Mouse (Mus musculus) hindbrain, embryonic 12.5 days (tissue): Measurements from ENCODE around the gene Irf2. TPM values are rescaled to one million over a fixed set of nuclear protein-coding genes. Genes with fewer than 3 reads are reported as not detected.

Experiments used
- ATAC-seq: fragments of 200-750 bp; cut with Nextera tagmentation; 2 replicates; pipeline ENCODE4 v1.8.0; 2017; ENCODE audit warnings: moderate TSS enrichment; ENCODE audit not compliant: low FRiP score
- H3K27ac ChIP-seq: fragments of 300-500 bp; sonication (generic); 2 replicates; pipeline ENCODE4 v1.5.1; 2016; ENCODE audit warnings: mild to moderate bottlenecking
- H3K27me3 ChIP-seq: fragments of 300-500 bp; sonication (generic); 2 replicates; pipeline ENCODE4 v1.6.1; 2016; ENCODE audit warnings: mild to moderate bottlenecking
- H3K36me3 ChIP-seq: fragments of 300-500 bp; sonication (generic); 2 replicates; pipeline ENCODE4 v1.6.1; 2016; ENCODE audit warnings: mild to moderate bottlenecking
- H3K4me1 ChIP-seq: fragments of 300-500 bp; sonication (generic); 2 replicates; pipeline ENCODE4 v1.6.1; 2016
- H3K4me2 ChIP-seq: fragments of 300-500 bp; sonication (generic); replicated peaks from 2 replicates; pipeline ENCODE4 v1.6.1; 2016; ENCODE audit warnings: mild to moderate bottlenecking
- H3K4me3 ChIP-seq: fragments of 300-500 bp; sonication (generic); 2 replicates; pipeline ENCODE4 v1.5.1; 2016; ENCODE audit warnings: mild to moderate bottlenecking
- H3K9ac ChIP-seq: fragments of 300-500 bp; sonication (generic); 2 replicates; pipeline ENCODE4 v1.6.1; 2016; ENCODE audit warnings: mild to moderate bottlenecking, moderate library complexity
- H3K9me3 ChIP-seq: fragments of 300-500 bp; sonication (generic); replicated peaks from 2 replicates; pipeline ENCODE4 v1.6.1; 2016; ENCODE audit warnings: mild to moderate bottlenecking
- WGBS: fragments of 180-500 bp; shearing (Covaris S2); methylation state at CpG from one replicate; pipeline ENCODE4 v1.1.7; 2016; 5-methylcytosine and 5-hydroxymethylcytosine counted together
- polyA plus RNA-seq: library from polyadenylated mRNA; unstranded; fragments of >200 nt; fragmentation: Nextera tagmentation; extraction: Ambion mirVana; gene quantifications from 2 replicates; pipeline ENCODE4 v1.2.1, GENCODE M21; 2016

The Irf2 gene
- polyA plus RNA-seq, 1 experiment from 2014 or later = 11.9 TPM

DNA sequence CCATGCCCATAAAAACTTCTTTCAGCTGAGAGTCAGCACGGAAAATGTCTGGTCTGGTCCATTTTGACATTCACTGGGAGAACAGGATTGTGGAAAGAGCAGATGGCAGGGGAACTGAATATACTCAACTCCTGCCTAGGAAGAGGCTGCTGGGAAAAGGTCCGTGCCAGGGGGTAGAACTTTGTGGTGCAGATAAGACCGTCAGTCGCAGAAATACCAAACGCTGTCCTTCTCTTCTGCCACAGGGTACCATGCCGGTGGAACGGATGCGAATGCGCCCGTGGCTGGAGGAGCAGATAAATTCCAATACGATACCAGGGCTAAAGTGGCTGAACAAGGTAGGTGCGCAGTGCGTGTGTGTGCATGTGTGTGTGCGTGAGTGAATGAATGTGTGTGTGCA, 53.7 kb downstream of the Irf2 start:
- WGBS = 92% methylated on average over 14 of the region's 14 CpGs
- Histone ChIP-seq H3K27ac (no peak overlapping the region), H3K9me3 (no peaks in the 10 kb centered on the region), H3K4me1 (no peaks in the 10 kb centered on the region), H3K4me2 (no peak overlapping the region), H3K4me3 (no peak overlapping the region), H3K36me3 (0 out of 2 replicates have a peak, but pooled peaks cover 12% of the 10 kb centered on the region), H3K9ac (no peak overlapping the region), H3K27me3 (no peaks in the 10 kb centered on the region)
- ATAC-seq = no peak

GRCm38 (mm10) chr8:46794317-46794716, 54.8 kb downstream of the Irf2 start:
- Histone ChIP-seq H3K4me1 (no peaks in the 10 kb centered on the region), H3K4me2 (no peak overlapping the region), H3K27me3 (no peaks in the 10 kb centered on the region), H3K27ac (no peak overlapping the region), H3K9ac (no peak overlapping the region), H3K36me3 (0 out of 2 replicates have a peak, but pooled peaks cover 12% of the 10 kb centered on the region), H3K4me3 (no peak overlapping the region), H3K9me3 (no peaks in the 10 kb centered on the region)
- ATAC-seq = no peak
- 89% methylated on average over 5 of the region's 5 CpGs for WGBS

DNA sequence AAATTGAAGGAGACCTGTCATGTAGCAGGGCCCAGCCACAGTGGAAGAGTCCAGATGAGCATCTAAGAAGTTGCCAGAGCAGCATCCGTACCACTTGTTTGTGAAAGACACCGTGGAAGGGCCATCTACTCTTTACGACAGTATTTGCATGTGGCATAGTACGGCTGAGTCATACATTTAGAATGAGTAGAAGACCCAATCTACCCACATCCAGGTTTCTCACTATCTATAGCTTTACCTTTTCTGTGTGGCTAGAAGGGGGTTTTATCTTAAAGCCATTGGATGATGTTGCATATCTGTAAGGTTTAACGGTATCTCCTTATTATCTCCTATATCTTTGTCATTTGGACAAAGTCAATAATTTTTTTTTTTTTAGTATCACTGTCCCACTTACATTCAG, 59.7 kb downstream of the Irf2 start:
- H3K27me3 ChIP-seq = no peaks in the 10 kb centered on the region
- ATAC-seq = no peak
- no peak overlapping the region for H3K4me3 ChIP-seq
- H3K36me3 ChIP-seq = 0 out of 2 replicates have a peak, but pooled peaks cover 12% of the 10 kb centered on the region
- no peaks in the 10 kb centered on the region for H3K4me1 ChIP-seq
- no peak overlapping the region for H3K4me2 ChIP-seq
- H3K9ac ChIP-seq = no peak overlapping the region
- no peak overlapping the region for H3K27ac ChIP-seq
- WGBS = 97% methylated on average over 5 of the region's 5 CpGs
- no peaks in the 10 kb centered on the region for H3K9me3 ChIP-seq

DNA sequence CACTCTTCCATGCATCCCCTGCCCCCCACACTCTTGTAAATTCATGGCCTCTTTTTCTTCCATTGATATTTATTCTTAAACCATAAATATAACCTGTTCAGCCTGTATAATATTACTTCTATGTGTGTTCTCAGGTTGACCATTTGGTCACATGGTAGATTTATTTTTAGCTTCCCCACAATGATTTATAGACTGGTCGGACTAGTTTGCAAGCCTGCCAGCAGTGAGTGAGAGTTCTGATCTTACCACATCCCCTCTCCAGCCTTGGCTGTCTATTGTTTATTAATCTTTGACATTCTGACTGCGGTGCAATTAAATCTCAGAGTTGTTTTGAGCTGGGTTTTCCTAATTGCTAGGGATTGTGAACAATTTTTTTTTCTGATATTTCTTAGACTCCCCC, 60.2 kb downstream of the Irf2 start:
- Histone ChIP-seq H3K4me1 (no peaks in the 10 kb centered on the region), H3K27ac (no peak overlapping the region), H3K36me3 (0 out of 2 replicates have a peak, but pooled peaks cover 12% of the 10 kb centered on the region), H3K27me3 (no peaks in the 10 kb centered on the region), H3K4me2 (no peak overlapping the region), H3K9me3 (no peaks in the 10 kb centered on the region), H3K9ac (no peak overlapping the region), H3K4me3 (no peak overlapping the region)
- WGBS = 81% methylated on average over 2 of the region's 2 CpGs
- ATAC-seq = no peak

DNA sequence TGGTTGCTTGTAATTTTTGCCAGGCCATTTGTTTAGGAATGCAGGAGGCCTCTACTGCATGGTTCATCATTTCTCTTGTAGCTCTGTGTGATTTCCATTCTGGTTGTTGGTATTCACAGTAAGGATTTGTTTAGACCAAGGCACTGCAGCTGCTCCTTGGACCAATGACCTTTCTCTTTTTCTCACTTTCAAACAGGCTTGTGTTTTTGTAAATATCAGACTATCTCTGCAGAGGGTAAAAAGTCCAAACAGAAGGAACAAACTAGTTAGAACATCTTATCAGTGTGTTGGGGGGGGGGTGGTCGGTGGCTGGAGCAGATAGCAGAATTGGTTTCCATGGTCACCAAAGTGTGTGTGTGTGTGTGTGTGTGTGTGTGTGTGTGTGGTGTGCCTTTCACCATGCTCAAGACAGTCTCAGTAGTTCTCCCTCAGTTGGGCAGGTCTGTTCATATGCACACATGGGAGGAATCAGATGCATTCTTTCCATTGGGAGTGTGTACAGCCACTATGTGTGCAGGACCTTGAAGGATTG, 61.7 kb downstream of the Irf2 start:
- Histone ChIP-seq H3K9me3 (no peaks in the 10 kb centered on the region), H3K27ac (no peak overlapping the region), H3K4me2 (no peak overlapping the region), H3K27me3 (no peaks in the 10 kb centered on the region), H3K9ac (no peak overlapping the region), H3K4me1 (no peaks in the 10 kb centered on the region), H3K4me3 (no peak overlapping the region), H3K36me3 (peaks cover 14% of the 10 kb centered on the region)
- 50% methylated on average over 1 of the region's 1 CpGs for WGBS
- no peak for ATAC-seq

GRCm38 (mm10) chr8:46802009-46802408, 62.5 kb downstream of the Irf2 start:
- H3K4me2 ChIP-seq = no peak overlapping the region
- no peaks in the 10 kb centered on the region for H3K4me1 ChIP-seq
- H3K9ac ChIP-seq = no peak overlapping the region
- H3K36me3 ChIP-seq = peaks cover 15% of the 10 kb centered on the region
- WGBS = 83% methylated on average over 2 of the region's 2 CpGs
- H3K4me3 ChIP-seq = no peak overlapping the region
- no peaks in the 10 kb centered on the region for H3K9me3 ChIP-seq
- ATAC-seq = no peak
- no peaks in the 10 kb centered on the region for H3K27me3 ChIP-seq
- H3K27ac ChIP-seq = no peak overlapping the region

- H3K4me1 ChIP-seq = no peaks in the 10 kb centered on the region
- peaks cover 25% of the 10 kb centered on the region for H3K36me3 ChIP-seq
- no peak overlapping the region for H3K27ac ChIP-seq
- 88% methylated on average over 5 of the region's 5 CpGs for WGBS
- H3K9me3 ChIP-seq = no peaks in the 10 kb centered on the region; the same call in 1 of the 2 replicates
- ATAC-seq = no peak
- no peak overlapping the region for H3K9ac ChIP-seq
- H3K4me2 ChIP-seq = no peak overlapping the region
- H3K4me3 ChIP-seq = no peak overlapping the region
- H3K27me3 ChIP-seq = no peaks in the 10 kb centered on the region
Measured at GRCm38 (mm10) chr8:46804721-46805120, 65.2 kb downstream of the Irf2 start.

DNA sequence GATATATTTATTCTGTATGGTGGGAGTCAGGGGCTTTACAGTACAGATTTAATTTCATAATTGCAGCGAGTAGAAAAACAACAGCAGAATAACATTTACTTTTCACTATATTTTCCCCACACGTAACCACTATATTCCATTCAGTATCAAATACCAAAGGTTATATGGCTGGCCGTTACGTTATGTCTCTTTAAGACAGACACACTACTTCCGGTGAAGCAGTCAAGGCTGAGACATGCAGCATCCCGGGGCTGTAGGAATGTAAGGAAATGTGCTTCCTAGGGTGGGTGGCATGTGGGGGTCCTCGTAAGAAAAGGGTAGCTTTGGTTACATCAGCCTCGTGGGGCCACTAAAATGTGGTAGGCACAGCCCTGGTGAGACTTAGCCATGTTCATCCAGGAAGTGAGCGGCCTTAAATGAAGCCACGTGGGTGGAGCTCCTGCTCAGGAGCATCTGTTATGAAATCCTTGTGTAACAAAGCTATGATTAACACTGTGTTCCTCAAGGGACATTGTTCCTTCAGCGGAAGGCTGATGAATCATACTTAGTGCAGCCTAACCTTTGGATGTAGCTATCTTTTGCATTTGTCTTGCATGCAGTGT, 71.6 kb downstream of the Irf2 start:
- 87% methylated on average over 11 of the region's 11 CpGs for WGBS
- peaks cover 28% of the 10 kb centered on the region for H3K36me3 ChIP-seq
- ATAC-seq = no peak
- H3K9me3 ChIP-seq = no peaks in the 10 kb centered on the region; the same call in 1 of the 2 replicates
- peaks cover 4% of the 10 kb centered on the region; the same call in 1 of the 2 replicates for H3K4me1 ChIP-seq
- no peak overlapping the region for H3K4me3 ChIP-seq
- H3K27ac ChIP-seq = no peak overlapping the region
- no peak overlapping the region for H3K9ac ChIP-seq
- no peak overlapping the region for H3K4me2 ChIP-seq
- no peaks in the 10 kb centered on the region for H3K27me3 ChIP-seq

GRCm38 (mm10) chr8:46811944-46812343, 72.4 kb downstream of the Irf2 start:
- WGBS = 87% methylated on average over 2 of the region's 2 CpGs
- H3K4me3 ChIP-seq = no peak overlapping the region
- peaks cover 19% of the 10 kb centered on the region for H3K36me3 ChIP-seq
- H3K4me2 ChIP-seq = no peak overlapping the region
- H3K27ac ChIP-seq = no peak overlapping the region
- H3K9me3 ChIP-seq = no peaks in the 10 kb centered on the region; the same call in 1 of the 2 replicates
- ATAC-seq = no peak
- peaks cover 4% of the 10 kb centered on the region; the same call in 1 of the 2 replicates for H3K4me1 ChIP-seq
- H3K9ac ChIP-seq = no peak overlapping the region
- H3K27me3 ChIP-seq = no peaks in the 10 kb centered on the region

DNA sequence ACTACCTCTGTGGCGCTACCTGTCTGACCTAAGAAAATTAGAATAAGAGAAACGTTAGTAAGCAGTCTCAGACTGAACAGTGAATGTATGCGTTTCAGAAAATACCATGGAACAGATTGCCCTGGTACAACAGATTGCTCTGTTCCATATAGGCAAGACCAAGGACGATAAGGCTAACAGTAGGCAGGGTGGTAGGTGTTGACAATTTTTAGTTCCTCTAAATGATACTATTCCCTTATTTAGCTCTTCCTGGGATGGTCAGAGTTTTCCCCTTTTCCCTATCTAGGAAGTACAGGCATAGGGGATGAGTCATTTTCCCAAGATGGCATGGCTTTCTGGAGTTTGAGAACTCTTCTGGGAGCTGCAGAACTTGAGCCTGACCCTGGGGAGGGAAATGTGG, 73.4 kb downstream of the Irf2 start:
- Histone ChIP-seq H3K27ac (no peak overlapping the region), H3K27me3 (no peaks in the 10 kb centered on the region), H3K9me3 (no peaks in the 10 kb centered on the region), H3K4me1 (peaks cover 4% of the 10 kb centered on the region; the same call in 1 of the 2 replicates), H3K4me2 (no peak overlapping the region), H3K9ac (no peak overlapping the region), H3K36me3 (peaks cover 9% of the 10 kb centered on the region), H3K4me3 (no peak overlapping the region)
- ATAC-seq = no peak
- 93% methylated on average over 4 of the region's 4 CpGs for WGBS

GRCm38 (mm10) chr8:46818106-46818989, 78.8 kb downstream of the Irf2 start:
- no peak for ATAC-seq
- no peak overlapping the region for H3K4me3 ChIP-seq
- no peak overlapping the region for H3K4me2 ChIP-seq
- peaks cover 4% of the 10 kb centered on the region; the same call in 1 of the 2 replicates for H3K36me3 ChIP-seq
- 0 out of 2 replicates have a peak, but pooled peaks cover 2% of the 10 kb centered on the region for H3K4me1 ChIP-seq
- no peak overlapping the region for H3K27ac ChIP-seq
- no peak overlapping the region for H3K9ac ChIP-seq
- no peaks in the 10 kb centered on the region for H3K27me3 ChIP-seq
- WGBS = 79% methylated on average over 14 of the region's 14 CpGs
- H3K9me3 ChIP-seq = no peaks in the 10 kb centered on the region

DNA sequence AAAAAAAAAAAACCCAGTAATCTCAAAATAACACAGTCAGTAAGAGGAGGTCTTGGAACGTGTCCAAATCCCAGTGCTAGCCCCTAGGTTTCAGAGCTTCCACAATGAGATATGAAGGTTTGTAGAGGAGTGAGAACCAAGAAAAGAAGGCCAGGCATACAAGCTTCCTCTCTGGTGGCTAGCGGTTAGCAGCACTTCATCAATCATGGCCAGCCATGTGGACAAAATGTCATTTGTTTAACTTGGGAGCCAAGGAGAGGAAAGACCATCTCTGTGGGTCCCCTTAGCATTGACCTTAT, 79.4 kb downstream of the Irf2 start:
- no peak for ATAC-seq
- Histone ChIP-seq H3K27ac (no peak overlapping the region), H3K4me1 (no peaks in the 10 kb centered on the region), H3K36me3 (peaks cover 4% of the 10 kb centered on the region; the same call in 1 of the 2 replicates), H3K9ac (no peak overlapping the region), H3K9me3 (no peaks in the 10 kb centered on the region), H3K27me3 (no peaks in the 10 kb centered on the region), H3K4me3 (no peak overlapping the region), H3K4me2 (no peak overlapping the region)
- WGBS = 67% methylated on average over 2 of the region's 2 CpGs
